Mouse (Mus musculus) c-Kit-negative CD71-positive TER-119-positive erythroid progenitor cells, embryonic 14.5 days (primary cell): Measurements from ENCODE around the gene Nisch.

Source experiments
- DNase-seq: peaks from one replicate; pipeline ENCODE4 v3.0.0-alpha.2; 2013; ENCODE audit warnings: low read depth, low spot score

Gene Nisch

DNA sequence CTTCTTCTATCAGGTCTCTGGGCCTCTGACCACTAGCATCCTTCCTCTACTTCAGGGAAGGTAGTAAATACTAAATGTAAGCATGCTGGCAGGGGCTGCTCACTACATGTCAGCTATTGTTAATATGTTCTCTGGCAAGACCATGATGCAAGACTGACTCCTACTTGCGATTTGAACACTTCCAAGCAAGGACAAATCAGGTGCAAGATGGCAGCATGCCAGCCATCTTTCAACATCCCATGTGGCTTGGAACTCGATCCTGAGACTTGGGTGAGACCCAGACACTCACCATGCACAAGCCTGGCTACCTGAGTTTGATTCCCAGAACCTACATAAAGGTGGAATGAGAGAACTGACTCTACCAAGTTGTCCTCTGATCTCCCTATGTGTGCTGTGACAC lies 24.8 kb downstream of the Nisch start:
- DNase-seq = no peak

DNA sequence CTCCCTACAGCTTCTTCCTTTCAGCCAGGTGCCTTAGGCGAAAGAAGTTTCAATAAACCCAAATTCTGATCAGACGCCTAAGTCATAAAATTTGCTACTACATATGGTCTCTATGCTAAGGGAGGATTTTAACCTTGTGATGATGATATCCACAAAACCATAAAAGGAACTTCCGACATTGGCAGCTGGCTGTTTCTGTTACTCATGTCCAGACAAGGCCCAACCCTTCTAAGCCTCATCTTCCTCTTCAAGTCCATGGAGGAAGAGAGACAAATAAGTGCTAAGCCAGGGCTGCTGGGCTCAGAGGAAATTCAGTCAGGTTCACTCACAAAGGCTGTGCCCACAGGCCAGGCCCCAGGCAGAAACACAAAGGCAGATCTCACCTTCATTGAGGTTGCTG lies 27.4 kb downstream of the Nisch start:
- no peak for DNase-seq

DNA sequence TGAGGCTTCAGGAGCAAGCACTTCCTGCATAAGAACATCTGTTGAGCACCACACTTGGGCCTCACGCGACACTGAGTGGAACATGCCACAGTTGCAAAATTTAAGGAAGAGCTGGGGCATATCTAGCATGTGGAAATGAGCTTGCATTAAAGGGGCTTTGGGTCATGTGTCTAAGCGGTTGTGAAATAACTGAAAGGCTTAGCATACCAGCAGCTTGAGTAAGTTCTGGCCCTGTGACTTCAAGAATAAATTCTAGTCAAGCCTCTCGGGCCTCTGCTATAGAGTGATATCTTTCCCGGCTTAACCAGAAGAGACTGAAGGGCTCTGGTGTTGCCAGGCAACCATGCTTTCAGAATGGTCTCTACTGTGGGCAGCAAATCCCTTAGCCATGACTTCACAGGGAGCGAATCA lies 28.0 kb downstream of the Nisch start:
- DNase-seq = no peak

DNA sequence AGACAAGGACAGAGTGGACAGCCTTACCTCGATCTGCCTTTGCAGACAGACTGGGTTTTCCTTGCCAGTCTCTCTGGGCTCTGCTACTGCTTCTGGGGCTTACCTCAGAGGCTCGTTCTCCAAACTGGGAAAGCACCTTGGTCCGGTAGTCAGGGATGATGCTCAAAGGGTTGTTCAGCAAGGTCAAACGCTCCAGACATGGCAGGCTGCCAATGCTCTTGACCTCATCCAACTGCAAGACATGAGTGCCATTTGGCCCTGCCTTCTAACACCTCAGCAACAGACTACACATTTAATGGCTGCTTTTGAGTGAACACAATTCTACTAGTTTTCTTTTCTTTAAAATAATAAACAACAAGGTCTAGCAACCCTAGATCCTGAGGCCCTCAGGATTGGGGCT lies 30.1 kb downstream of the Nisch start:
- DNase-seq = no peak

DNA sequence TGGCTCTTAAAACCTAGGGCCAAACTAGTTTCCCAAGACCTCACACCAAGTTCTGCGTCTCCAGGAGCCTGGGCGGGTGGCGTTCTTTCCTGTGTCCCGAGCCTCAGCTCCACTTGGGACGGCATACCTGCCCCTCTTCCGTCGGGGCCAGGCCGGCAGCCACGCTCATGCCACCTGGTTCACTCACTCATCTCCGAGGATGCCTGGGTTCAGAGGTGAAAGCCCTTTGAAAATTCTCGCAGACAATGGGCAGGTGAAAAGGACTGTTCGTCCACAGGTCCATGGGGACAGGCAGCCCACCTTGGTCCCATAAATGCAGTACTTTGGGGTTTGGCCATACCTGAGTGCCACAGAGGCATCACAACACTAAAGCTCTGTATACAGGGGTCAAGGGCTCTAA lies 32.6 kb downstream of the Nisch start:
- DNase-seq = no peak

DNA sequence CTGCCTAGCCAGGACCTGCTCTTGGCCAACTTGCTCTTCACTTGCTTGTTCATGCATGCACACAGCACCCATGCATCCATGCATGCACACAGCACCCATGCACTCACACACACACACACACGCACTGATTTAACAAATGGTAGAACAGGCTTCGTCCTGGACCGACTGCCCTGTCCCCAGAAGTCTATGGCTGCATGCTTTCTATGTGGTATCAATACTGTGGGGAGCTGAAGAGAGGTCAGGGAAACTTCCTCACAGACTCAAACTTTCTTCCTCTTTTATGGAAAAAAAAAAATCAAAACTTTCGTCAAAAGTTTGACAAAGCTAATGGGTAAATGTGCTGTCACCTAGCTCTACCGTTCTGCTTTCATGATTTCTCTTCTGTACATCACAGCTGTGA lies 33.2 kb downstream of the Nisch start:
- DNase-seq = no peak

DNA sequence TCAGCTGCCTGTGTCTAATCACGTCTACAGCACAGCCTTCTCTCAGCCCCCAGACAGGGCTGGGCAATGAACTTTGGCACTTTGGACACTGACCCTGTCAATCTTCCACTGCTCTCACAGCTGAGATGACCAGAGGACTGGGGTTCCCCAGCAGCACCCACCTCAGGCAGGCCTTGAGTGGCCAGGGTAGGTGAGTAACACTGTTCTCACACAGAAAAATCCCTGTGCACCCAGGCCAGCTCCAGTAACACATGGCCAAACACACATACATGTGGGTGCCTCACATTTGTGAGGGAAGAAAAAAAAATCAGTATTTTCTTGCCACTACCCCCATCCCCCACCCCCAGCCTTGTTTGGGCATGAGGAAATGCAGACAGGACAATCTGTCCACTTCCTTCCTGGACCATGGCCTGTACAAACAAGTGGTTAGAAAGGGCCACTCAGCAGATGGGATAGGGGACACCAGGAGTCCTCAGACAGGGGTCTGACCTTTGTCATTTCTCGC lies 33.9 kb downstream of the Nisch start:
- no peak for DNase-seq

DNA sequence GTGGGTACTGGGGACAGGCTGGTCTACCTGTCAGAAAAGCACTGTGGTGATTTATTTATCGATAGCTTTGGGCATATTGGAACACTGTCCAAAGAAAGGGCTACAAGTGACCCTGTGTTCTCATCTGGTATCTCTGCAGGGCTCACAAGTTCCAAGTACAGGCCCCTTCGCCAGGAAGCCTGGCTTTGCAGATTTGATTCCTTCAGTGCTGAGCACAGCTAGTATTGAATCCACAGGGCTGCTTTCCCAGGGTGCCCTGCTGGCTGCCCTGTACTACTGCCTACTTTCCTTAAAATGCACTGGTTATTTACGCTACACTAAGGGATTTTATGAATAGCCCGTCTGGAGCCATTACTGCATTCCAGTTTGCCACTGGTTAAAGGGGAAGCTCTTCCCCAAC lies 35.2 kb downstream of the Nisch start:
- DNase-seq = no peak

DNA sequence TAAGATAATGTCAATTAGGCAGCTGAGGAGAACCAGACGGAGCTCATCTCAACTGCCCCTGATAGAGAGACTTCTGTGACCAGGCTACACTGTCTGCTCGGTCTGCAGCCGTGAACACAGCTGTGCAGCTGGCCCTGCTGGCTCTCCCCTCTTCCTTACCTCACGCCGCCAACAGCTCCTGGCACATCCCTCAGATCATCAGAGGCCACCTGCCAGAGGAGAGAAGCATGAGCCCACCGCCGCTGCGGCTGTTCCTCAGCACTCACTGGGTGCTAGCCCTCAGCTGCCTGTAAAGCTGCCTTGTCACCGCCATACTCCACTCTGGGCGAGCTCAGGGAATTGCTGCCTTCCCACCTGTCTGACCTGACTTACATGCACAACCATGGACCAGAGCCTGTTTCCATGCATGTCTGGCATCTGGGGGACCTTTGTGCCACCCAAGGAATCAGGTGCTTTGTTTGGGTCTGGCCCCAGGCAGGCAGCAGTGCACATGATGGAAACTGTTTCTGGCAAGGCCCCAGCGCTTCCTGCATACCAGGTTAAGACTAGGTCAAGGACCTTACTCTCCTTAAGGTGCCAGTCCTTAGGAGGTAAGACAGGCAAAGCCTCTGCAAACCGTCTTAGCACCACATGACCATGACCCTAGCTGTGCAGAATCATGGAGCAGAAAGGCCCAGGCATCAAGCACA lies 36.9 kb downstream of the Nisch start:
- no peak for DNase-seq

DNA sequence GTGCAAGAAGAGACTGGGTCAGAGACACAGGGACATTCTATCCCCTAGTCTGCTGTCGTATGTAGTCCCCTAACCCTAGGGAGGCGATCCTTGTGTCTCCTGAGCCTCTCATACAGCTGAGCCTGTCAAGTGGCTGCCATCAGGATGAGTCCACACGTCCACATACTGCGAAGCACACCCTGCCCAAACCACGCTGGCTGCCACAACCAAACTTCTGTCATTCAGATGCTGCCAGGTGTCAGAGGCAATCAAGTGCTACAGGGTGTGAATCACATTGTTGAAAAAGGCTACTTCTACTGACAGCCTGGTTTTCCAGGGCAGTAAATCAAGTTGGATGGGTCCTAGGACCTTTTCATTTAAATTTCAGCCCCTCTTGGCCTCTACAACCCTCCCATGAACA lies 39.0 kb downstream of the Nisch start:
- no peak for DNase-seq

DNA sequence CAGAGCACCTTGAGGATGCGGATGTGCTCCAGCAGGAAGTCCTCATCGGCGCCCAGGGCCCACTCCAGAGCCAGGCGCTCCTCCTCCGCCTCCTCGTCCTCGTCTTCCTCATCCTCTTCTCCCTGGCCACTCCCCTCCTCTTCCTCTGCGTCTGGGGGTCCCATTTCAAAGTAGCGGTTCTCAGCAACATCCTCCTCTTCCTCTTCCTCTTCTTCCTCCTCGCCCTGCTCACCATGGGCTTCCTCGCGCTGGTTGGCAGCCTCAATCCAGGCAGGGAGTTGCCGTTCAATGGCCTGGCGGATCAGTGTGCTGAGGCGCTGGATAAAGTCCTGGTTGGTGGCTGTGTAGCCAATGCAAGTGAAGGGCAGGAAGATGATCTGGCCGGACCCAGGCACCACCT lies 39.5 kb downstream of the Nisch start:
- DNase-seq = no peak

DNA sequence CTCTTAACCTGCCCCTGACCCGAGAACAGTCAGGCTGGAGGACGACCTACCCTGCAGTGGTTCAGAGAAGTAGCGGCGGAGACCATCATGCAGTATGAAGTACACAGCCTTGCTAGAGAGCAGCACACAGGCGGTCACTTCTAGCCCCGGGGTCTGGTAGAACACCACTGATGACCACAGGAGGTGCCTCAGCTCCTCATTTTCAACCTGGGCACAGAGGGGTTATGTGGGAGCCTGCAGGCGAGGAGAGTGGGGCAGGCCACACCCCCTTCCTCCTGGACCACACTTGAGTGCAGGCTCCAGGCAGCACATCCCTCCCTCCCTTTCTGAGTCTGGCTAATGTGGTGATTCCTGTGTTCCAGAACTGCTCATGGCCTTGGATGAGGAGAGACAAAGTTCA lies 43.2 kb downstream of the Nisch start:
- DNase-seq = no peak

DNA sequence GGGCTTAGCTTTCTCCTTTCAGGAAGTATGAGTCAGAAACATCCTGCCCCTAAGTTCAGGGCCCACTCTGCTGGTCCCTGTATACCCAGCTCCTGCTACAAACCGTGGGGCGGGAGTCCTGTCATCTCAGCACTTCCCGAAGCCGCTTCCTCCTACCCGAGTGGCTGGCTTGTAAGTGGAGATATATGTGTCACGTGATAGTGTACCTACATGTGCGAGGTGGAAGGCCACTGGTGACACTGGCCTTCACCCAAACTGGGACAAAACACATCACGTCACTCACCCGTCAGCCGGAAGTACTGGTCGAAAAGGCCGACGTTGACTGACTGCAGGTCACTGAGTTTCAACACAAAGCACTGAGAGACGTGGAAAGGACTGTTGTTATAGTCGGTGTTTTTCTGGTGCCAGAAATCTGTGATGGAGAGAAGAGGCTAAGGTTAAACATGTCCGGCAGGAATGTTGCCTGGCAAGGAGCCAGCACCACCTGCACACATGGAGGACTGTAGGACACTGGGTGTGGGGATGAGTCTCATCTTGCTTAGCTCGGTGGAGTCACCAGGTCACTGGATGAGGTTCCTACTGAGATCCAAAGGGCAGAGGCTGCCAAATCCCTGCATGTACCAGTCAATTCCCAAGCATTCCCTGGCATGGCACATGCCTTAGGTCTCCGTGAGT lies 43.8 kb downstream of the Nisch start:
- no peak for DNase-seq

DNA sequence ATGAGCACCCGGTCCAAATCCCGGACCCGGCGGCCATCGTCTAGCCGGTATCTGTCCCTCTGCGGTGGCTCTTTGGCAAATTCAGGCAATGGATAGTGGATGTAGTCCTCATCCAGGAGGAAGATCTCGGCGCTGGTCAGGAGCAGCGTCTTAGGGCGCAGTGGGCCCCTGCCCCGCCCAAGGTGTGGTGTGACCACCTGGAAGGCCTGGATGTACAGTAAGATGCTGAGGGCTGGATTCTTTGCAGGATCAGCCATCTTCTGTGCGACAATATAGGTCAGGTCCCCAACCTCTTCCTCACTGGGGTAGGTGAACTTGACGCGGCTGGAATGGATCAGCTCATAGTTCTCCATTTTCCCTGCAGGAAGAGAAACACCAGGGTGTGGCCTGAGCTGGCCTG lies 44.9 kb downstream of the Nisch start:
- DNase-seq = no peak

DNA sequence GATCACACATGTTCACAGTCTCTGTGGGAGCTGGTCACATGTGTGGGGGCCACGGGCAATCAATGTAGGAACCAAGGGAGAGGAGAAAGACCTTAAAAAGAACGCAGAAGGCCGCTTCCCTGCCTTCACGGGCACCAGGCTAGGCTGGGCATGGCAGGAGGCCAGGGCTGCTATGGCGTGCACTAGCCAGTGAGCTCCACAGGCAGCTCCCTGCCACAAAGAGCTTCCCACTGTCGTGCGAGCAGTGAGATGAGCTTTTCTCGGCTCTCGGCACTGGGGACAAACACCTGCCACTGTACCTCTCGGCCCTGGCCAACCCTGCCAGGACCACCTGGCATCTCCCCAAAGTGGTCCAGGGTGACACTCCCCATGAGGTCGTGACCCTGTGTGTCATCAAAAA lies 45.4 kb downstream of the Nisch start:
- no peak for DNase-seq

DNA sequence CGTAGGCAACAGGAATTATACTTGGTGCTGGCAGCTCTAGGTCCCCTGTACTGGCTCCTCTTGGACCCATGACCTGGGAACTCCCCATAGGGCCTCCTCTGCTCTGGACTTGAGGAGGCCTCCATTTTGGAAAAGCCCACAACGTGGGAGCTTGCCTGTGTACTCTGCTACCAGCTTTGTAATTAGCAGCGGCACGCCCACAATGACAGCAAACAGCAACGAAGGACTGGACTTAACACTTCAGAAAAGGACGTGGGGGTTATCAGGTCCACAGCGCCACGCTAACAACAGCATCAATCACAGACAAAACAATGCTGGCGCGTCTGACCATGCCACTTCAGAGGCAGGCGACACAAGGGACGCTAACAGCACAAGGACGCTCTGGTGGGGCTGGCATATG lies 45.8 kb downstream of the Nisch start:
- DNase-seq = no peak

DNA sequence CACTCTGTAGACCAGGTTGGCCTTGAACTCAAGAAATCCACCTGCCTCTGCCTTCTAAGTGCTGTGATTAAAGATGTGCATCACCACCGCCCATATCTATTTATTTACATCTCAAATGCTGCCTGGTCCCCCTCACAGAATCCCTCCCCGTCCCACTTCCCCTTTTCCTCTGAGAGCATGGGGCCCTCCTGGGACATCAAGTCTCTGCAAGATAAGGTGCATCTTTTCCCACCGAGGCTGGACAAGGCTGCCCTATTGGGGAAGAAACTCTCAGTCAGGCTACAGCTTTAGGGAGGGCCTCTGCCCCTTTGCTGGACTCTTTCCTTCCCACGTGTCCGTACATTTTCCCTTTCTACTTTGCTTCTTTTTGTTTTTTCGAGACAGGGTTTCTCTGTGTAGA lies 47.2 kb downstream of the Nisch start:
- DNase-seq = no peak

DNA sequence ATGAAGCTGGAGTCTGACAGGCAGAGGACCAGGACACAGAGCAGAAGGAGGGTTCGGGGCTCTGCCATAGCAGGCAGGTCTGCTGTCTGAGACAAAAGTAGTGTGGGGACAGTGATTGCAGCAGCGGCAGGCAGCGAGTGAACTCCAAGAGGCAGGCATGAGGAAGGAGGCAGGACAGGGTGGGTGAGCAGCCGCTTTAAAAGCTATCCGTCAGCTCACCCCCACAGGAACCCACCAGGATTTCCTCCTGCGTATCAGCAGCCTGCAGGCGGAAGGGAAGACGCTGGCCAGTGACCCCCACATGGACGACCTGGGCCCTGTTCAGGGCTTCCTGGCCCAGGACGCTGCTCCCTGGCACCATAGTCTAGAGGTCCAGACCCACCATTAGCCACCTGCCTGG lies 48.3 kb downstream of the Nisch start, which contains the start of gene Stab1:
Gene Stab1, minus strand, starts transcription at position 217 of the 400 bp plus-strand sequence.
- no peak for DNase-seq

DNA sequence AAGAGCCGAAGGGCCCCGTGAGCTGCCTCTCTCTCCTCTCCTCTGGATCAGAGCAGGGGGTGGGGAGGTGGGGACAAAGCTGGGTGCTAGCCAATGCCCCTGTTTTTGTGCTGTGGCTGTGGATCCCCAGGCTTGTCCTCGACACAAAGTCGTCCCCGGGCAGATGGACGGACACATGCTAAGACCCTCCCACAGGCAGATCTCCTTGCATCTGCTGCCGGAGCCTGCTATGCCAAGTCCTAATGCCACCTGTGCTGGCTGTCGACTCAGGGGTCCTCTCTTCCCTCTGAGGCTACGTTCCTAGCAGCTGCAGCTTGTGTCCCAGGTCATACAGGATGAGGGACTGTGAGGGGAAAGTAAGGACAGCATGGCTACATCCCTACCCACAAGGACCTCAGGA lies 49.9 kb downstream of the Nisch start:
- no peak for DNase-seq

DNA sequence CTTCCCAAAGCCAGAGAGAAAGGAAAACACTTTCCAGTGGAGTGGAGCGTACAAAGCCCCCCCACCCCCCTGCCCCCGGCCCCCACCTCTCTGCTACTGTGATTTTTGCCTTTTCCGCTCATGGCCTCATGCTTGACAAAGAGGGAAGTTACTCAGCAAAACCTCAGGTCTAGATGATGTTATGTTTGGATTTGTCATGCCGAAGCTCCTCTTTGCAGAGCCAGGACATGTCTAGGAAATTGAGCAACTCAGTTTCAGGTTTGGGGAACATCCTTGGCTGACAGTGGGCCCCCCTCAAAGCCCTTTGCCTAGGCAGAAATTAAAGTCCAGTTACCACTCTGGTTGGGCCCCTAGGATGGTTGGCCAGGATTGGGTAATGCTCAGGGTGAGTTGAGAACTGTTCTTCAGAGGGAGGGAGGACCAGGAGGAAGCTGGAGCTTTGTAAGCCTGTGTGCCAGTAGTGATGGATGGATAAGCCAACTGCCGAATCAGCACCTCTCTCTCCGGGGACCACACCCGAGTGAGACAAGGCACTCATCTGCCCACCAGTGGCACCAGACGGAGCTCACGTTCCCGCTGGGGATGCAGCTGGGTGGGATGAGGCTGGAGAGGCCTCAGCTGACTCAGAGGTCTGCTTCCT lies 50.6 kb downstream of the Nisch start:
- no peak for DNase-seq

DNA sequence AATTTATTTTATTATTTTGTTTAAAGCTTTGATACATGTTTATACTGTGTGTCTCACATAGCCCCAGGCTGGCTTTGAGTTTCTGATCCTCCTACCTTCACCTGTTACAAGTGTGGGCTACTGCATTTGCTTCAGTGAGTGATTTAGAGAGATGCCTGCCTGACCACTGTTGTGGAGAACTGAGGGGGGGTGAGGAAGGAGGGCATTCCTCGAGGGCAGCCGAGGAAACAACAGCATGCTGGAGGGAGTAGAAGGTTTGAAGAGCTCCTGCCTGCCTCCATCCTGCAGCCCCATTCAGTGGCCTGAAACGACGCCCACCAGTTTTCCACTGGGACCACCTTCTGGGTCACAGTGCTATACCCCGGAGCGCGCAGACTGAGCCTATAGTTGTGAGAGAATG lies 51.3 kb downstream of the Nisch start:
- DNase-seq = no peak

DNA sequence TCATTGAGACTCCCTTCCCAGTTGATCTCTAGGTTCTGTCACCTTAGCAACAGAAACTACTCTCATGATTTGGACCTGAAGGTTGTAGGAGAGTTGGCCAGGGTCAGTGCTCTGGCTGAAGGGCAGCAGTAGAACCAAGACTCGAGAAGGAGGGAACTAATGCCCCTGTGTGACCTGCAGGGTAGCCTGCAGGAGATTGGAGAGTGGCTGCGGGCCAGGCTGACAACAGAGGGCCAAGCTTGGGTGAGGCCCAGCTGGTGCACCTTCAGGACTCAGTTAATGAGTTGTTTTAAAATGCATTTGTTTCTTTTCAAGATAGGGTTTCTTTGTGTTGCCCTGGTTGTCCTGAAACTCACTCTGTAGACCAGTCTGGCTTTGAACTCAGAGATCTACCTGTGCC lies 51.7 kb downstream of the Nisch start:
- no peak for DNase-seq

DNA sequence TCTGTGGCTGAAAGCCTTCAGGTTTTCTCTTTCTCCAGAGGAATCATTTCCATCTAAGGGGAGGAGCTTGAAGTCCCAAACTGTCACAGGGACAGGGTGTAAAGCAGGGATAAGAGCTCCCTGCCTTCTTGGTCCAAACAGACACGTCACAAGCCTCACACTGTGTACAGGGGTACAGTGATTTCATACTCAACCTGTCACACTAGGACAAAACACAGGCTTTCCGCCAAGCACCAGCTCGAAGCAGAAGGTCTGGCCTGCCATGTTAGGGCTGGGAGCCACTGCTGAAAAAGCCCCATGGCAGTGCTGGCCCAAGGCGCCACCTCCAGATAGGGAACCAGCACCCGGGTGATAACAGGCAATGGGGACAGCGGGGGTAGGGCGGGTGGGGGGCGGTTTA lies 52.7 kb downstream of the Nisch start:
- no peak for DNase-seq
